Mouse (Mus musculus) heart, embryonic 10.5 days (tissue): ENCODE data around the gene Ntn4. TPM values are rescaled to one million over a fixed set of nuclear protein-coding genes. Genes with fewer than 3 reads are reported as not detected.

ENCODE experiments used
- DNase-seq: peaks from one replicate; pipeline ENCODE4 v3.0.0-alpha.2; 2017; ENCODE audit warnings: low spot score
- H3K27ac ChIP-seq: fragments of 300-500 bp; sonication (generic); 2 replicates; pipeline ENCODE4 v1.5.1; 2016; ENCODE audit warnings: mild to moderate bottlenecking
- H3K27me3 ChIP-seq: fragments of 300-500 bp; sonication (generic); 2 replicates; pipeline ENCODE4 v1.6.1; 2016; ENCODE audit warnings: mild to moderate bottlenecking; ENCODE audit not compliant: poor library complexity, insufficient read depth, severe bottlenecking
- H3K36me3 ChIP-seq: fragments of 300-500 bp; sonication (generic); 2 replicates; pipeline ENCODE4 v1.6.1; 2016; ENCODE audit warnings: mild to moderate bottlenecking, moderate library complexity
- H3K4me1 ChIP-seq: fragments of 300-500 bp; sonication (generic); 2 replicates; pipeline ENCODE4 v1.6.1; 2016; ENCODE audit warnings: mild to moderate bottlenecking
- H3K4me3 ChIP-seq: fragments of 300-500 bp; sonication (generic); 2 replicates; pipeline ENCODE4 v1.5.1; 2016; ENCODE audit warnings: mild to moderate bottlenecking, moderate library complexity
- H3K9me3 ChIP-seq: fragments of 300-500 bp; sonication (generic); 2 replicates; pipeline ENCODE4 v1.6.1; 2016; ENCODE audit warnings: mild to moderate bottlenecking, moderate library complexity
- WGBS: fragments of 180-500 bp; shearing (Covaris S2); methylation state at CpG from one replicate; pipeline ENCODE4 v1.1.7; 2016; 5-methylcytosine and 5-hydroxymethylcytosine counted together
- polyA plus RNA-seq: library from polyadenylated mRNA; unstranded; fragments of >200 nt; fragmentation: Nextera tagmentation; extraction: Ambion mirVana; gene quantifications from 2 replicates; pipeline ENCODE4 v1.2.1, GENCODE M21; 2016

Gene Ntn4
- polyA plus RNA-seq, 1 experiment from 2014 or later: 0.40 TPM

DNA sequence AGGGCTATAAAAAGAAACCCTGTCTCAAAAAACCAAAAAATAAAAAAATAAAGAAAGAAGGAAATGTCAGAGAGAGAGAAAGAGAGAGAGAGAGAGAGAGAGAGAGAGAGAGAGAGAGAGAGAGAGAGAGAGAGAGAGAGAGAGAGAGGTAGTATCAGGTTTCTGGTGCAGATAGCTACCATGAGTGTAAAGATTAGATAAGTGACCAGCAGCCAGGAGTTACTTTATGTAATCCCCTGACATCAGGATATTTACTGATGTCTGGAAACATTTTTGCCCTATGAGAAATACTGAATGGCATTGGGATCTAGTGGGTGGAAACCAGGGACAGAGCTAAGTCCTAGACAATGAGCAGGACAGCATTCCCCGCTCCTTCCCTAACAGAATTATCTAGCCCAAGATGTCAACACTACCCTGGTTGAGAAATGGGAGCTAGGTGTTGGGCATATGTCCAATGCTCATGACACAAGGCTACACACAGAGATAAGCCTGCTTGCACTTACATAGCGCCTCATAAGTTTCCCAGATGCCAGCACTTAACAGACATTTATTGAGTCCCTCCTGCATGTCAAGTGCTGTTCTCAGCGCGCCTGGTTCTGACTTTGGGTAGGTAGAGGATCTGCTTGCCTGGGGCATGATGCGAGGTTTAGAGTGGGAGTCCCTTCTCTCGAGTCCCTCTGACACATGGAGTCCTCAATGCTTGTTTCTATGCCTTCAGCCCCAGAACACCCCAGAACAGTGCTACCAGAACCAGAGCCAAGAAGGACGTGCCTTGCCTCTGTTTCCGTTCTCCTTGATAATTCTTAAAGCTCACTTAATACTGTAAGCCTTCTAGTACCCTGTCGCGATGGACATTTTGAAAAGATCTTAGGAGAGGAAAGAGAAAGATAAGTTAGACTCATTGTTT is 7.4 kb downstream of the Ntn4 start:
- Histone ChIP-seq H3K27me3 (peaks cover 66% of the 10 kb centered on the region), H3K27ac (no peak overlapping the region), H3K4me3 (no peak overlapping the region), H3K9me3 (no peaks in the 10 kb centered on the region), H3K4me1 (peaks cover 17% of the 10 kb centered on the region), H3K36me3 (no peaks in the 10 kb centered on the region)
- WGBS: 41% methylated on average over 10 of the region's 10 CpGs
- DNase-seq: peak; percentile 92

DNA sequence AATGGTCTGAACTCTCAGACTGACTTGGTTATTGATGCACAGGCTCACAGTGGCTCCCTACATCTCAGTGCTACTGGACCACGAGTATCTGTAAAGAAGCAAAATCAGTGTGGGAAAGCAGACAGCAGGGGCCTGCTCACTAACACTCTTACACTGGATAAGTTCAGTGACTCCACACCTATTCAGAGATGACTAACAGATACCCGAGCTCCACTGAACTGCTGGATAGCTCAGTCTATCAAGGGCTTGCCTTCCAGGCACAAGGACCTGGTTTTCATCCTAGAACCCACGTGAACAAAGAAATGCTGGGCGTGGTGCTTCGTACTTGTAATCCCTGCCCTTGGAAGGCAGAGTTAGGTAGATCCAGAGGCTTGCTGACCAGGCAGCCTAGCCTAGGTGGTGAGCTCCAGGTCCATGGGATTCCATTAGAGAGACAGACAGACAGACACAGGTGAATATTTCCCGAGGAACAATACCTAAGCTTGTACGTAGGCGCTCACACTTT is 8.2 kb downstream of the Ntn4 start:
- H3K4me3 ChIP-seq: no peak overlapping the region
- H3K4me1 ChIP-seq: peaks cover 14% of the 10 kb centered on the region
- DNase-seq: no peak
- no peak overlapping the region for H3K27ac ChIP-seq
- no peaks in the 10 kb centered on the region for H3K9me3 ChIP-seq
- peaks cover 59% of the 10 kb centered on the region for H3K27me3 ChIP-seq
- H3K36me3 ChIP-seq: no peaks in the 10 kb centered on the region
- 65% methylated on average over 8 of the region's 8 CpGs for WGBS

DNA sequence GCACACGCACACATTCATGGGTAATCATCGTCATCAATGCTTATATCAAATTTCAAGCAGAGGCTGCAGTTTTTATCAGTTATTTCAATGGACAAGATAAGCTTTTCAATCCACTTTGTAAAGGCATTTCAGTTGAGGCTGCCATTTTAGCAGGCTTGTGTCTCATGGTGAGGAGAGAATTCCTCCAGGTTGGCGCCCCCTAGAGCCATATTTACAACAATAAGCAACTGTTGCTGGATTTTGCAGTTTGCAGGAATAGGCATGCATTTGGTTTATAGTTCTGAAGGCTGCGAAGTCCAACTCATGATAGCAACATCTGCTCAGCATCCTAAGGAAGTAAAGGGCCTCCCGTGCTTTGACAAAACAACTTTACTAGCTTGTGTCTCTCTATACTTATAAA is 8.6 kb downstream of the Ntn4 start:
- no peak overlapping the region for H3K27ac ChIP-seq
- H3K36me3 ChIP-seq: no peaks in the 10 kb centered on the region
- DNase-seq: no peak
- H3K4me3 ChIP-seq: no peak overlapping the region
- peaks cover 56% of the 10 kb centered on the region for H3K27me3 ChIP-seq
- WGBS: 78% methylated on average over 5 of the region's 5 CpGs
- H3K9me3 ChIP-seq: no peaks in the 10 kb centered on the region
- H3K4me1 ChIP-seq: peaks cover 14% of the 10 kb centered on the region

DNA sequence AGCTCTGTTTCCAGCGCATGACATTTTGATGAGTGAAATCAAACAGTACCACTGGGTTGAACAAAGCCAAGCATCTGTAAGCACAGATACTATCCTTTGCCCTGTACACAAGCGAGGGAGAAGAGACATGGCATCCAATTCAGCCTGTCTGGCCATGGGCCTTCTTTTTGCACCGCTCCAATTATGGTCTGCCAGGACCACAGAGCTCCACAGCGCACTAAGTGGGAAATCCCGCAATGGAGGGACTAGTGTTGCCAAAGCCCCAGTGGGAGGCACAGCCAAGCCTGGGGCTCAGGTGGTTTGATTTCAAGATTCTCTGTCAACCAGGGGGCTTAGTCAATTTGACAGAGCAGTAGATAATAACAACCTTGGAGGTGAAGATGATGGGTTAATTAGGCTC is 9.1 kb downstream of the Ntn4 start:
- H3K36me3 ChIP-seq: no peaks in the 10 kb centered on the region
- H3K27ac ChIP-seq: no peak overlapping the region
- peaks cover 14% of the 10 kb centered on the region for H3K4me1 ChIP-seq
- no peak for DNase-seq
- H3K27me3 ChIP-seq: peaks cover 55% of the 10 kb centered on the region
- no peaks in the 10 kb centered on the region for H3K9me3 ChIP-seq
- no peak overlapping the region for H3K4me3 ChIP-seq
- 90% methylated on average over 5 of the region's 5 CpGs for WGBS

DNA sequence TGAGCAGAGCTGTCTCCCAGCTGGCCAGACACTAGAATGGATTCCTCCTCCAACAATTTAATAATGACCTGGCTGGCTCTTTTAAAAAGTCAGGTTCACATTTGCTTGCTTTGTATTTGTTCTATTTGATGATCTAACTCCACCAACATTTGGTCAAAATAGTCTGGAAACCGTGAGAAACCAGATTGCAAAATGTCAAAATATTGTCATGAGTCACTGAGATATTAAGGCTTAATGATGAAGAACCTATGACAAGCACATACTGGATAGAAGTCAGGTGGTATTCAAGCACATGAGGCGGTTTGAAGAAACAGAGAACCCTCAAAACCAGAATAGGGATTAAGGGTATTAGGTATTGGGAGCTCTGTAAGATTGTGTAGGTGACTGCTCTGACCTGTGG is 12.8 kb downstream of the Ntn4 start:
- no peak for DNase-seq
- Histone ChIP-seq H3K36me3 (no peaks in the 10 kb centered on the region), H3K4me3 (no peak overlapping the region), H3K27me3 (peaks cover 46% of the 10 kb centered on the region), H3K4me1 (peaks cover 7% of the 10 kb centered on the region), H3K9me3 (no peaks in the 10 kb centered on the region), H3K27ac (no peak overlapping the region)
- 65% methylated on average over 2 of the region's 2 CpGs for WGBS

DNA sequence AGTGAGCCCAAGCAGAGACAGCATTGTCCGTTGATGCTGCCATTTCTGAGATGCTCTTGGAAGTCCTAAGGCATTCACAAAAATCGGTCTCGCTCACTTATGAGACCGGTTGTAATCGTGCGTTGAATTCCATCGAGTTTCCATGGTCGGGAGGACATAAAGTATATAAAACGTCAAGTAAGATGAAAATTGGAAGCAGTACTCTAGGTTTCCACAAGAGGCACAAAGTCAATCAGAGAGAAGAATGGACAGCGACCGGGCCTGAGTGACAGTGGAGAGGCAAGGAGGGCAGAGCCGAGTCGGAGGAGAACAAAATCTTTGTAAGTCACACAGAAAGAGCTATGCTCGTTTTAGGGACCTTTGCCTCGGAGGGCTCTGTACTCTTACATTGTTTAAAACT is 14.9 kb downstream of the Ntn4 start:
- no peak for DNase-seq
- H3K4me3 ChIP-seq: no peak overlapping the region
- no peaks in the 10 kb centered on the region for H3K4me1 ChIP-seq
- WGBS: 68% methylated on average over 15 of the region's 15 CpGs
- no peak overlapping the region for H3K27ac ChIP-seq
- no peaks in the 10 kb centered on the region for H3K9me3 ChIP-seq
- peaks cover 38% of the 10 kb centered on the region for H3K27me3 ChIP-seq
- H3K36me3 ChIP-seq: no peaks in the 10 kb centered on the region

DNA sequence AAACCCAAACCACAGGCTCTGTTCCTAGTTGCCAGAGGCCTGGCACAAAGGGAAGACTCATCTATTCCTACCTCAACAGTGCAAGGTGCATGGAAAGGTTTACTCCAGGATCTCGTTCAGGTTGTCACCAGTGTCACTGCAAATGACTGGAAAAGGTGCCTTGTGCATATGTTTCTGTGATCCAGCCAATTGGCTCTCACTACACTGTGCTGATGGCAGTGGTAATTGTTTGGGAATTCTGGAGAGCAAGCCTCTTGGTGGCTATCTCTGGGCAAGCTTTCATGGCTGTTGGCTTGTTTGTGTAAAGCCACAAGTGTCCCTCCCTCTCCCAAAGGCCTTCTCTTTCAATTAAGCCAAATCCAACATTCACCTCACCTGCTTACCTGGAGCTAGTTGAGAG is 19.3 kb downstream of the Ntn4 start:
- no peaks in the 10 kb centered on the region for H3K36me3 ChIP-seq
- no peaks in the 10 kb centered on the region for H3K4me1 ChIP-seq
- peaks cover 20% of the 10 kb centered on the region; the same call in 1 of the 2 replicates for H3K27me3 ChIP-seq
- no peaks in the 10 kb centered on the region for H3K9me3 ChIP-seq
- H3K27ac ChIP-seq: no peak overlapping the region
- DNase-seq: no peak
- H3K4me3 ChIP-seq: no peak overlapping the region
- WGBS: 68% methylated on average over 1 of the region's 1 CpGs

DNA sequence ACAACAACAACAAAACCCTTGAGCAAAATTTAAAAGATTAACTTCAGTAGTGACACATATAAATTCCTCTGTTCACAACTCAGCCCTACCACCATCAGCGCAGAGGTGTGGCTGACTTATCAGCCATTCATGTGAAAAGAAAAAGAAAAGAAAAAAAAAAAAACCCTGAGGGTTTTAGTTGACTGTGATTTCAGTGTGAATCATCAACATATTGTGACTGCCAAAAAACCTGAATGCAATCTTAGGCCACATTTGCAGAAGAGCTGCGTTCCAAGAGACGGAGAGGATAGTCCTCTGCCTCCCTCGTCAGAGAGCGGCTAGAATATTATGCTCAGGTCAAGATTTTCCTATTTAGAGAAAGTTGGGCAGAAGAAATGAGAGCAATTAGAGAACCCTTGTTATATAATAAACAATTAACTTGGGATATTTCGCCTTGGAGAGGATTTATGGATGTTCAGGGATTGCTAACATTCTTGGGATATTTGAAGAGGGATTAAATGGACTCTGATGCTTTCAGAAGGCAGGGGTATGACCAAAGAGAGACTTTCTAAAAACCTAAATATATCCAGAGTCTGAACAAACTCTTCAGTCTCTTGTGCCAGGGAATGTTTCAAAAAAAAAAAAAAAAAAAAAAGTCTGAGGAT is 21.0 kb downstream of the Ntn4 start:
- DNase-seq: no peak
- no peak overlapping the region for H3K27ac ChIP-seq
- H3K4me1 ChIP-seq: no peaks in the 10 kb centered on the region
- no peak overlapping the region for H3K4me3 ChIP-seq
- peaks cover 20% of the 10 kb centered on the region; the same call in 1 of the 2 replicates for H3K27me3 ChIP-seq
- WGBS: 89% methylated on average over 6 of the region's 6 CpGs
- no peaks in the 10 kb centered on the region for H3K9me3 ChIP-seq
- no peaks in the 10 kb centered on the region for H3K36me3 ChIP-seq

DNA sequence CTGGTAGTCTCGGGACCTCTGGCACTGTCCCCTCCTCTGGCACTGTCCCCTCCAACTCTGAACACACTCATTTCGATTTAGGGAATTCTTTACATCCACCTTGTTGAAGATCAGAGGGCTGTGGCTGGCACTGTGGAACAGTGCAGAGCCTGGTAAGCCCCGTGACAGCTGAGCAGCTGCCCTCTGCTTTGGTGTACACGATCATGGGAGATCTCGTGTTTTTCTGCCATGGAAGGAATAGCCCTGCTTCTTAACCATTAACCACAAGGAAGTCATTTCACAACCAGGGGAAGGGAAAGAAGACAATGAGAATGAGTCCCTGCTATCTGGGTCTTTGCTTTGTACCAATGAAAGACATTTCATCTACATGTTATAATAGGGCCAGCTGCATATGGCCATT is 21.5 kb downstream of the Ntn4 start:
- H3K27ac ChIP-seq: no peak overlapping the region
- whole genome bisulfite sequencing: 74% methylated on average over 5 of the region's 5 CpGs
- H3K27me3 ChIP-seq: peaks cover 14% of the 10 kb centered on the region; the same call in 1 of the 2 replicates
- no peaks in the 10 kb centered on the region for H3K4me1 ChIP-seq
- DNase-seq: no peak
- no peaks in the 10 kb centered on the region for H3K9me3 ChIP-seq
- H3K36me3 ChIP-seq: no peaks in the 10 kb centered on the region
- no peak overlapping the region for H3K4me3 ChIP-seq

DNA sequence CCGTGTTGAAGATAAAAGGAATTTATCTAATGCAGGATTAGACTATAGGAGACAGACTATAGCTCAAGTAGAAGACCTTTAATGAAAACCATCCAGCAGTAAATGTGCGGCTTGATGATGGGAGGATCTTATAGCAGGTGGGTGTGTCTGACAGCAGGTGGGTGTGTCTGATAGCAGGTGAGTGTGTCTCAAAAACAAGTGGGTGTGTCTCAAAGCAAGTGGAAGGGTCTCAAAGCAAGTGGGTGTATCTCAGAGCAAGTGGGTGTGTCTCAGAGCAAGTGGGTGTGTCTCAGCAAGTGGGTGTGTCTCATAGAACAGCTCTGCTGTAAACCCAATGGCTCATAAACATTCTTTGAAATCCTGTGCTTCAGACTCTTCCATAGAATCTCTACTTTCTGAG is 25.7 kb downstream of the Ntn4 start:
- H3K27ac ChIP-seq: no peak overlapping the region
- 56% methylated on average over 2 of the region's 2 CpGs for WGBS
- H3K36me3 ChIP-seq: no peaks in the 10 kb centered on the region
- no peak overlapping the region for H3K4me3 ChIP-seq
- DNase-seq: no peak
- no peaks in the 10 kb centered on the region for H3K9me3 ChIP-seq
- no peaks in the 10 kb centered on the region for H3K4me1 ChIP-seq
- no peaks in the 10 kb centered on the region for H3K27me3 ChIP-seq

DNA sequence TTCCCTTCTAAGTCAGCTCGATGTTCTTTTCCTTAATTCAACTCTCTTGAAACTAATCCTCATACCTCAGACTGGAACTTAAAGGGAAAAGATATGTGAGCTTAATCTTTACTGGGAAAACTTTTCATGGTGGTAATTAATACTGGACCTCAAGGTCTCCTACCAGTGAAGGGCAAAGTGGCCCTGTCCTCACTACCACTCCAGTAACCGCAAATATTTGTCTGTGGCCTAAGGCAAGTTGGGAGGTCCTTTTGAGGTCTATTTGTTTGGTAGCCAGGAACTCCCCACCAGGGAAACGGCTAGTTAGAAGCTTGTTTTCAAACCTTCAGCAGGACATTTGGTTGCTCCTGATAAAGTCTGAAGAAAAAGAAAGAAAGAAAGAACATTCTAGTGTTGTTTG is 26.5 kb downstream of the Ntn4 start:
- DNase-seq: no peak
- H3K27me3 ChIP-seq: no peaks in the 10 kb centered on the region
- no peak overlapping the region for H3K27ac ChIP-seq
- no peaks in the 10 kb centered on the region for H3K9me3 ChIP-seq
- H3K4me1 ChIP-seq: no peaks in the 10 kb centered on the region
- WGBS: 52% methylated on average over 3 of the region's 3 CpGs
- H3K36me3 ChIP-seq: no peaks in the 10 kb centered on the region
- H3K4me3 ChIP-seq: no peak overlapping the region

DNA sequence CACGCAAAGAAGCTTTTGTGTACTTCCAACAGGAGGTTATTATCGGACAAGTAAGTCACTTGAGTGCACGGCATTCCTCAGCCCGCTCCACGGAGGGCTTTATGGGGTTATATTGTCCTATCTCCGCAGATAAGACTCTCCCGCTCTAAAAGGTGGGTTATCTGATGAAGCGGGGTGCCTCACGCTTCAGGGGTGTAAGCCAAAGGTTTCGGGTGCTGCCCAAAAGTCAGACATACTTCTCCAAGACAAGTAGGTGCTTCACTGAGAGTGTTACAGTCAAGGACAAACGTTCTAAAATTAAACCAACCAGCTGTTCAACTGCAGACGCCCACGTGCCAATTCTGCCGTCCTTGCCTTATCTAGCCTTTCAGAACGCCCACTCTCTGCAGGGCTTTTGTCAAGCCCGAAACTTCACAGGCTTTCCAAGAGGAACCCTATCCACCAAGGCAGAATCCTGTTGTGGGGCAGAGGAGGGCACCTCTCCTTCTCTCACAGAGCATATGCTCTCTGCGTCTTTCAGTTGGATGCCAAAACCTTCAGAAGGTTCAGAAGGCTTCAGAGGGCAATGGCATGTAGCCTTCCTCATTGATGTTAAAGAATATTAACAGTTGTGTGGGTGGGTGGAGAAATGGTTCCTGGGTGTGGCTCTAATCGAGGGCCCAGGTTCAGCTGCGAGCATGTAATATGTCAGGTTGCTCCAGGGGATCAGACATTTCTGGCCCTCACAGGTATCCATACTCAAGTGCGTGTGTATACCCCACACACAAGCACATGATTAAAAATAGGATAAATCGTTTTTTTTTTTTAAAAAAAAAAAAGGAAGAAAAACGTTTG is 32.4 kb downstream of the Ntn4 start:
- peak overlapping the region; percentile 73 for H3K27ac ChIP-seq
- H3K27me3 ChIP-seq: no peaks in the 10 kb centered on the region
- no peaks in the 10 kb centered on the region for H3K9me3 ChIP-seq
- peak; percentile 80 for DNase-seq
- H3K4me1 ChIP-seq: peaks cover 11% of the 10 kb centered on the region; the same call in 1 of the 2 replicates
- WGBS: 42% methylated on average over 22 of the region's 22 CpGs
- H3K36me3 ChIP-seq: no peaks in the 10 kb centered on the region
- H3K4me3 ChIP-seq: peak overlapping the region; percentile 48
